Mouse (Mus musculus): Measurements from ENCODE around the gene Slc43a1. TPM values are rescaled to one million over a fixed set of nuclear protein-coding genes. Genes with fewer than 3 reads are reported as not detected.
"Not testable (repeated sequence)": the region's sequence is repeated elsewhere in the genome, so short reads cannot be mapped to it uniquely, and the experiment has no call there.

Slc43a1 gene
- total and polyA plus RNA-seq, 2 experiments, result 10.0 to 12.1 TPM

GRCm38 (mm10) chr2:84895495-84896198 lies 57.0 kb downstream of the Slc43a1 start:
- Histone ChIP-seq H3K4me1 (ENCODE audit: control insufficient read depth, insufficient read depth, low read length) (peaks cover 3% of the 10 kb centered on the region; the same call in 1 of the 2 replicates), H3K4me3 (ENCODE audit: insufficient read depth, low read depth, low read length) (no peak overlapping the region), H3K27me3 (ENCODE audit: control insufficient read depth, insufficient read depth, low read length) (no peaks in the 10 kb centered on the region), H3K79me2 (ENCODE audit: control insufficient read depth, insufficient read depth, low read length) (no peaks in the 10 kb centered on the region), H3K36me3 (ENCODE audit: control insufficient read depth, insufficient read depth, low read length) (no peaks in the 10 kb centered on the region), H3K27ac (replicated peaks; ENCODE audit: insufficient read depth, low read depth, low read length) (peak overlapping the region; percentile 47; the same call in 1 of the 2 replicates), H3K9ac (ENCODE audit: low read depth, low read length) (no peak overlapping the region)
- WGBS, result 57% methylated on average over 4 of the region's 4 CpGs
- DNase-seq (ENCODE audit: extremely low read depth, low read depth, low spot score), result peak; percentile 86
- TF ChIP-seq CTCF (IDR thresholded peaks at IDR 0.05; ENCODE audit: low read depth, low read length), result no peak
- no peak for TF ChIP-seq POLR2A (IDR thresholded peaks at IDR 0.05; ENCODE audit: extremely low read depth, insufficient read depth, low read length)

DNA sequence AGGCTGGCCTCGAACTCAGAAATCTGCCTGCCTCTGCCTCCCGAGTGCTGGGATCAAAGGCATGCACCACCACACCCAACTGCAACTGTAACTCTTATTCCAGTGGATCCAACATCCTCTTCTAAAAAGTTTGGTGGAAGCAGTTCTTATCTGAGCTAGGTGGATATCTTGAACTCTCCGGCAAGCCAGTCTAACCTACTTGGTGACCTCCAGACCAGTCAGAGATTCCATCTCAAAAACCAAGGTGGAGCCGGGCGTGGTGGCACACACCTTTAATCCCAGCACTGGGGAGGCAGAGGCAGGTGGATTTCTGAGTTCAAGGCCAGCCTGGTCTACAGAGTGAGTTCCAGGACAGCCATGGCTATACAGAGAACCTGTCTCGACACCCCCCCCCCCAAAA lies 58.0 kb downstream of the Slc43a1 start:
- not testable (repeated sequence) for H3K4me1 ChIP-seq (ENCODE audit: control insufficient read depth, insufficient read depth, low read length); H3K79me2 ChIP-seq (ENCODE audit: control insufficient read depth, insufficient read depth, low read length); H3K4me3 ChIP-seq (ENCODE audit: insufficient read depth, low read depth, low read length); DNase-seq (ENCODE audit: extremely low read depth, low read depth, low spot score); H3K9ac ChIP-seq (ENCODE audit: low read depth, low read length); H3K27me3 ChIP-seq (ENCODE audit: control insufficient read depth, insufficient read depth, low read length); H3K36me3 ChIP-seq (ENCODE audit: control insufficient read depth, insufficient read depth, low read length); H3K27ac ChIP-seq (replicated peaks; ENCODE audit: insufficient read depth, low read depth, low read length)
- WGBS, result 94% methylated on average over 6 of the region's 6 CpGs

GRCm38 (mm10) chr2:84912722-84913121 lies 74.1 kb downstream of the Slc43a1 start:
- Histone ChIP-seq H3K4me3 (ENCODE audit: insufficient read depth, low read depth, low read length) (no peak overlapping the region), H3K4me1 (ENCODE audit: control insufficient read depth, insufficient read depth, low read length) (peaks cover 4% of the 10 kb centered on the region; the same call in 1 of the 2 replicates), H3K27ac (replicated peaks; ENCODE audit: insufficient read depth, low read depth, low read length) (no peak overlapping the region), H3K27me3 (ENCODE audit: control insufficient read depth, insufficient read depth, low read length) (no peaks in the 10 kb centered on the region), H3K36me3 (ENCODE audit: control insufficient read depth, insufficient read depth, low read length) (no peaks in the 10 kb centered on the region), H3K79me2 (ENCODE audit: control insufficient read depth, insufficient read depth, low read length) (no peaks in the 10 kb centered on the region), H3K9ac (ENCODE audit: low read depth, low read length) (no peak overlapping the region)
- TF ChIP-seq POLR2A (IDR thresholded peaks at IDR 0.05; ENCODE audit: extremely low read depth, insufficient read depth, low read length) (no peak), CTCF (IDR thresholded peaks at IDR 0.05; ENCODE audit: low read depth, low read length) (no peak)
- 86% methylated on average over 3 of the region's 3 CpGs for WGBS
- DNase-seq (ENCODE audit: extremely low read depth, low read depth, low spot score), result no peak

Other genes starting within 250 kb of the Slc43a1 start
- 47.4 and 53.2 TPM in 2 replicates for gene Ctnnd1, start 188.1 kb upstream of the Slc43a1 start, total RNA-seq (2014; rRNA removed)
- 29.7 and 31.4 TPM in 2 replicates for gene Ctnnd1, start 188.1 kb upstream of the Slc43a1 start, polyA plus RNA-seq (2012; rRNA removed)
- 0.07 TPM in 1 of 2 replicates, not detected in the other for gene Btbd18, start 179.8 kb upstream of the Slc43a1 start, total RNA-seq (2014; rRNA removed)
- gene Btbd18, start 179.8 kb upstream of the Slc43a1 start, polyA plus RNA-seq (2012; rRNA removed), result not detected in 2 replicates
- gene Selenoh, start 168.1 kb upstream of the Slc43a1 start, total RNA-seq (2014; rRNA removed), result 19.2 and 27.3 TPM in 2 replicates
- gene Selenoh, start 168.1 kb upstream of the Slc43a1 start, polyA plus RNA-seq (2012; rRNA removed), result 18.8 and 19.6 TPM in 2 replicates
- gene Gm28635, start 160.8 kb upstream of the Slc43a1 start, total RNA-seq (2014; rRNA removed), result not detected in 2 replicates
- not detected in 2 replicates for gene Gm28635, start 160.8 kb upstream of the Slc43a1 start, polyA plus RNA-seq (2012; rRNA removed)
- gene Med19, start 160.4 kb upstream of the Slc43a1 start, total RNA-seq (2014; rRNA removed), result 7.9 and 9.3 TPM in 2 replicates
- 5.5 and 5.6 TPM in 2 replicates for gene Med19, start 160.4 kb upstream of the Slc43a1 start, polyA plus RNA-seq (2012; rRNA removed)
- gene Tmx2, start 159.7 kb upstream of the Slc43a1 start, total RNA-seq (2014; rRNA removed), result 50.6 and 53.6 TPM in 2 replicates
- gene Tmx2, start 159.7 kb upstream of the Slc43a1 start, polyA plus RNA-seq (2012; rRNA removed), result 83.5 and 92.1 TPM in 2 replicates
- 21.9 and 25.8 TPM in 2 replicates for gene Zdhhc5, start 123.7 kb upstream of the Slc43a1 start, total RNA-seq (2014; rRNA removed)
- gene Zdhhc5, start 123.7 kb upstream of the Slc43a1 start, polyA plus RNA-seq (2012; rRNA removed), result 35.6 and 36.1 TPM in 2 replicates
- 7.9 and 10.9 TPM in 2 replicates for gene Clp1, start 111.5 kb upstream of the Slc43a1 start, total RNA-seq (2014; rRNA removed)
- 8.6 and 12.6 TPM in 2 replicates for gene Clp1, start 111.5 kb upstream of the Slc43a1 start, polyA plus RNA-seq (2012; rRNA removed)
- not detected in 2 replicates for gene Ypel4, start 104.8 kb upstream of the Slc43a1 start, total RNA-seq (2014; rRNA removed)
- gene Ypel4, start 104.8 kb upstream of the Slc43a1 start, polyA plus RNA-seq (2012; rRNA removed), result 0.05 TPM in 2 replicates
- 1.7 and 3.1 TPM in 2 replicates for gene Gm19426, start 95.2 kb upstream of the Slc43a1 start, total RNA-seq (2014; rRNA removed)
- 1.9 and 3.0 TPM in 2 replicates for gene Gm19426, start 95.2 kb upstream of the Slc43a1 start, polyA plus RNA-seq (2012; rRNA removed)
- gene Serping1, start 63.4 kb upstream of the Slc43a1 start, total RNA-seq (2014; rRNA removed), result 298 and 437 TPM in 2 replicates
- gene Serping1, start 63.4 kb upstream of the Slc43a1 start, polyA plus RNA-seq (2012; rRNA removed), result 979 and 1,033 TPM in 2 replicates
- gene Ube2l6, start 40.0 kb upstream of the Slc43a1 start, total RNA-seq (2014; rRNA removed), result 42.4 and 44.3 TPM in 2 replicates
- 99.8 and 106 TPM in 2 replicates for gene Ube2l6, start 40.0 kb upstream of the Slc43a1 start, polyA plus RNA-seq (2012; rRNA removed)
- 0.18 TPM in 1 of 2 replicates, not detected in the other for gene Smtnl1, start 16.2 kb upstream of the Slc43a1 start, total RNA-seq (2014; rRNA removed)
- not detected in 2 replicates for gene Smtnl1, start 16.2 kb upstream of the Slc43a1 start, polyA plus RNA-seq (2012; rRNA removed)
- gene Timm10, start 11.9 kb upstream of the Slc43a1 start, total RNA-seq (2014; rRNA removed), result 36.1 and 36.4 TPM in 2 replicates
- 45.8 and 52.2 TPM in 2 replicates for gene Timm10, start 11.9 kb upstream of the Slc43a1 start, polyA plus RNA-seq (2012; rRNA removed)
- 0.13 TPM in 1 of 2 replicates, not detected in the other for gene Rtn4rl2, start 47.9 kb downstream of the Slc43a1 start, total RNA-seq (2014; rRNA removed)
- 0.29 and 0.50 TPM in 2 replicates for gene Rtn4rl2, start 47.9 kb downstream of the Slc43a1 start, polyA plus RNA-seq (2012; rRNA removed)
- 25.7 and 26.6 TPM in 2 replicates for gene Slc43a3, start 97.7 kb downstream of the Slc43a1 start, total RNA-seq (2014; rRNA removed)
- 23.2 and 30.6 TPM in 2 replicates for gene Slc43a3, start 97.7 kb downstream of the Slc43a1 start, polyA plus RNA-seq (2012; rRNA removed)
- gene Prg2, start 141.6 kb downstream of the Slc43a1 start, total RNA-seq (2014; rRNA removed), result not detected in 2 replicates
- gene Prg2, start 141.6 kb downstream of the Slc43a1 start, polyA plus RNA-seq (2012; rRNA removed), result 0.11 TPM in 1 of 2 replicates, not detected in the other
- not detected in 2 replicates for gene Prg3, start 149.4 kb downstream of the Slc43a1 start, total RNA-seq (2014; rRNA removed)
- not detected in 2 replicates for gene Prg3, start 149.4 kb downstream of the Slc43a1 start, polyA plus RNA-seq (2012; rRNA removed)
- gene Ssrp1, start 198.4 kb downstream of the Slc43a1 start, total RNA-seq (2014; rRNA removed), result 39.1 and 40.7 TPM in 2 replicates
- gene Ssrp1, start 198.4 kb downstream of the Slc43a1 start, polyA plus RNA-seq (2012; rRNA removed), result 45.2 and 48.9 TPM in 2 replicates
- gene P2rx3, start 198.6 kb downstream of the Slc43a1 start, total RNA-seq (2014; rRNA removed), result 2.1 and 2.8 TPM in 2 replicates
- 1.2 and 2.1 TPM in 2 replicates for gene P2rx3, start 198.6 kb downstream of the Slc43a1 start, polyA plus RNA-seq (2012; rRNA removed)
- gene Tnks1bp1, start 209.2 kb downstream of the Slc43a1 start, total RNA-seq (2014; rRNA removed), result 13.2 and 15.0 TPM in 2 replicates
- 12.3 and 13.4 TPM in 2 replicates for gene Tnks1bp1, start 209.2 kb downstream of the Slc43a1 start, polyA plus RNA-seq (2012; rRNA removed)